Mouse (Mus musculus) CH12.LX (cell line): ENCODE results near the gene Irf3. TPM values are rescaled to one million over a fixed set of nuclear protein-coding genes. Genes with fewer than 3 reads are reported as not detected.

Experiments used
- DNase-seq: peaks from one replicate; pipeline ENCODE4 v3.0.0-alpha.2; 2013; ENCODE audit errors: extremely low read depth
- H3K27ac ChIP-seq: 2 replicates; pipeline ENCODE4 v1.5.1; 2012; ENCODE audit warnings: low read depth, mild to moderate bottlenecking, control low read depth, moderate library complexity; ENCODE audit not compliant: insufficient read depth
- H3K27me3 ChIP-seq: replicated peaks from 2 replicates; pipeline ENCODE3; 2012; ENCODE audit warnings: inconsistent platforms
- H3K36me3 ChIP-seq, 2 experiments: replicated peaks in 1 of 2; 2 replicates each; pipeline versions ENCODE3 to v1.6.1; 2012; ENCODE audit warnings: inconsistent platforms in 1 of 2, low read length in 1 of 2, mild to moderate bottlenecking in 1 of 2, mixed read lengths in 1 of 2, moderate library complexity in 1 of 2; ENCODE audit not compliant: control insufficient read depth in 1 of 2, insufficient read depth in 1 of 2
- H3K4me1 ChIP-seq, 2 experiments: 2 replicates each; pipeline ENCODE4 v1.6.1; 2012; ENCODE audit warnings: inconsistent platforms in 1 of 2, moderate library complexity in 1 of 2; ENCODE audit not compliant: insufficient read depth in 2 of 2, control insufficient read depth in 1 of 2
- H3K4me2 ChIP-seq: 2 replicates; pipeline ENCODE4 v1.6.1; 2012; ENCODE audit warnings: low read depth, mild to moderate bottlenecking, control low read depth; ENCODE audit not compliant: poor library complexity, insufficient read depth, severe bottlenecking
- H3K4me3 ChIP-seq, 3 experiments: fragments of 150-350 bp in 1 of 3; sonication (generic) in 1 of 3; replicated peaks in 1 of 3; 2 replicates each; pipeline versions ENCODE3 to v1.5.1; 2011 to 2012; ENCODE audit warnings: low read depth in 2 of 3, low read length in 2 of 3, mild to moderate bottlenecking in 2 of 3, moderate library complexity in 2 of 3, control low read depth in 1 of 3, improper control_type of control experiment in 1 of 3, inconsistent platforms in 1 of 3, mixed read lengths in 1 of 3; ENCODE audit not compliant: poor library complexity in 1 of 3
- H3K79me2 ChIP-seq: replicated peaks from 2 replicates; pipeline ENCODE4 v1.6.1; 2012; ENCODE audit warnings: mild to moderate bottlenecking, moderate library complexity; ENCODE audit not compliant: control insufficient read depth, poor library complexity, insufficient read depth, severe bottlenecking; ENCODE audit errors: extremely low read depth
- H3K9ac ChIP-seq: 2 replicates; pipeline ENCODE4 v1.6.1; 2012; ENCODE audit warnings: low read depth, mild to moderate bottlenecking, control low read depth, moderate library complexity; ENCODE audit not compliant: insufficient read depth
- H3K9me3 ChIP-seq: replicated peaks from 2 replicates; pipeline ENCODE3; 2012; ENCODE audit warnings: low read length, inconsistent platforms, mixed read lengths
- BHLHE40 ChIP-seq: IDR thresholded peaks from 2 replicates; pipeline ENCODE4 v1.6.1; 2011; ENCODE audit warnings: mild to moderate bottlenecking, low read depth, low read length, improper control_type of control experiment
- CHD1 ChIP-seq: IDR thresholded peaks from 2 replicates; pipeline ENCODE4 v1.6.1; 2012; ENCODE audit warnings: low read depth, low read length, improper control_type of control experiment, inconsistent platforms
- CHD2 ChIP-seq: IDR thresholded peaks from 2 replicates; pipeline ENCODE4 v1.6.1; 2011; ENCODE audit warnings: low read length, improper control_type of control experiment
- E2F4 ChIP-seq: IDR thresholded peaks from 2 replicates; pipeline ENCODE4 v1.6.1; 2011; ENCODE audit warnings: low read depth, low read length, improper control_type of control experiment; ENCODE audit not compliant: insufficient replicate concordance
- ELF1 ChIP-seq: IDR thresholded peaks from 2 replicates; pipeline ENCODE4 v1.6.1; 2014; ENCODE audit warnings: low read depth, mild to moderate bottlenecking, inconsistent platforms, low read length, improper control_type of control experiment
- ETS1 ChIP-seq: conservative IDR thresholded peaks from 2 replicates; pipeline ENCODE4 v1.6.1; 2012; ENCODE audit warnings: low read depth, mild to moderate bottlenecking, inconsistent platforms, low read length, improper control_type of control experiment, moderate library complexity
- GABPA ChIP-seq: IDR thresholded peaks from 2 replicates; pipeline ENCODE4 v1.6.1; 2012; ENCODE audit warnings: low read depth, low read length, improper control_type of control experiment, inconsistent platforms; ENCODE audit not compliant: insufficient replicate concordance
- HCFC1 ChIP-seq: IDR thresholded peaks from 2 replicates; pipeline ENCODE4 v1.6.1; 2012; ENCODE audit warnings: low read depth, mild to moderate bottlenecking, inconsistent platforms, low read length, improper control_type of control experiment
- IRF4 ChIP-seq: IDR thresholded peaks from 2 replicates; pipeline ENCODE4 v1.6.1; 2014; ENCODE audit warnings: low read depth, mild to moderate bottlenecking, inconsistent platforms, low read length, improper control_type of control experiment
- JUND ChIP-seq: conservative IDR thresholded peaks from 2 replicates; pipeline ENCODE4 v1.6.1; 2011; ENCODE audit warnings: low read depth, low read length, improper control_type of control experiment
- KAT2A ChIP-seq: IDR thresholded peaks from 2 replicates; pipeline ENCODE4 v1.6.1; 2012; ENCODE audit warnings: low read length, improper control_type of control experiment, inconsistent platforms; ENCODE audit not compliant: insufficient replicate concordance
- MAFK ChIP-seq: IDR thresholded peaks from 2 replicates; pipeline ENCODE4 v1.6.1; 2011; ENCODE audit warnings: low read length, improper control_type of control experiment; ENCODE audit not compliant: insufficient replicate concordance
- MXI1 ChIP-seq: IDR thresholded peaks from 2 replicates; pipeline ENCODE4 v1.6.1; 2011; ENCODE audit warnings: mild to moderate bottlenecking, low read depth, low read length, improper control_type of control experiment
- MYC ChIP-seq: IDR thresholded peaks from 2 replicates; pipeline ENCODE4 v1.6.1; 2011; ENCODE audit warnings: low read depth, mild to moderate bottlenecking, improper control_type of control experiment, low read length
- PAX5 ChIP-seq: IDR thresholded peaks from 2 replicates; pipeline ENCODE4 v1.6.1; 2012; ENCODE audit warnings: low read length, inconsistent platforms, mixed read lengths
- POLR2A ChIP-seq: IDR thresholded peaks from 2 replicates; pipeline ENCODE4 v1.6.1; 2011; ENCODE audit warnings: low read depth, mild to moderate bottlenecking, improper control_type of control experiment, low read length
- POLR2AphosphoS2 ChIP-seq: IDR thresholded peaks from 2 replicates; pipeline ENCODE4 v1.6.1; 2011; ENCODE audit warnings: low read depth, low read length, improper control_type of control experiment
- RAD21 ChIP-seq: IDR thresholded peaks from 2 replicates; pipeline ENCODE4 v1.6.1; 2011; ENCODE audit warnings: low read depth, mild to moderate bottlenecking, low read length, improper control_type of control experiment, moderate library complexity
- SIN3A ChIP-seq: IDR thresholded peaks from 2 replicates; pipeline ENCODE4 v1.6.1; 2012; ENCODE audit warnings: low read length, improper control_type of control experiment, inconsistent platforms
- TCF12 ChIP-seq: IDR thresholded peaks from 2 replicates; pipeline ENCODE4 v1.6.1; 2014; ENCODE audit warnings: low read depth, mild to moderate bottlenecking, inconsistent platforms, low read length, improper control_type of control experiment
- USF1 ChIP-seq: IDR thresholded peaks from 2 replicates; pipeline ENCODE4 v1.6.1; 2014; ENCODE audit warnings: low read depth, mild to moderate bottlenecking, inconsistent platforms, low read length, improper control_type of control experiment
- USF2 ChIP-seq: conservative IDR thresholded peaks from 2 replicates; pipeline ENCODE4 v1.6.1; 2011; ENCODE audit warnings: low read depth, low read length, improper control_type of control experiment
- ZC3H11A ChIP-seq: IDR thresholded peaks from 2 replicates; pipeline ENCODE4 v1.6.1; 2012; ENCODE audit warnings: low read depth, mild to moderate bottlenecking, inconsistent platforms, low read length, improper control_type of control experiment
- ZKSCAN1 ChIP-seq: IDR thresholded peaks from 2 replicates; pipeline ENCODE4 v1.6.1; 2012; ENCODE audit warnings: low read depth, inconsistent platforms, low read length, improper control_type of control experiment, borderline replicate concordance
- dilution Hi-C: fragments of 300-500 bp; cut with MboI; formaldehyde crosslinking; loops from 2 replicates; pipeline ENCODE4 v1.14.3; 2020; ENCODE audit warnings: low sequenced_read_pairs; ENCODE audit not compliant: extremely low pct_unique_long_range_greater_than_20kb, extremely low pct_ligation_motif_present
- in situ Hi-C: fragments of 300-500 bp; cut with MboI; formaldehyde crosslinking; loops from 3 replicates; pipeline ENCODE4 v1.14.3; 2019; ENCODE audit warnings: low sequenced_read_pairs, low pct_ligation_motif_present, low pct_unique_long_range_greater_than_20kb, mixed read lengths
- polyA plus RNA-seq: library from polyadenylated mRNA; unstranded; fragments of >175 nt; gene quantifications from 2 replicates; pipeline ENCODE4 v1.2.1, GENCODE M21; 2012; ENCODE audit warnings: low read depth; ENCODE audit not compliant: insufficient read length
- total RNA-seq, 2 experiments: library from RNA; depleted of rRNA; stranded (reverse); fragments of 300-350 nt in 1 of 2; fragments of >200 nt in 1 of 2; gene quantifications; 2 replicates each; pipeline ENCODE4 v1.2.3; 2012 to 2014

The Irf3 gene
- total and polyA plus RNA-seq, 3 experiments, result 33.5 to 79.7 (median 56.5) TPM

- Histone ChIP-seq H3K27me3 (no peaks in the 10 kb centered on the region), H3K4me2 (no peak overlapping the region), H3K4me3 (no peak overlapping the region), H3K9me3 (no peaks in the 10 kb centered on the region), H3K36me3 (peaks cover 68 to 93% of the 10 kb centered on the region in 2 experiments), H3K4me1 (no peaks in the 10 kb centered on the region; a peak in 1 of 4 replicates), H3K79me2 (no peaks in the 10 kb centered on the region; the same call in 1 of the 2 replicates), H3K9ac (no peak overlapping the region), H3K27ac (no peak overlapping the region)
- dilution Hi-C loops, result no loop called here
- no peak for DNase-seq
- no peak for TF ChIP-seq MXI1
- TF ChIP-seq MYC, result no peak
- TF ChIP-seq POLR2AphosphoS2, result no peak
- no peak for TF ChIP-seq RAD21
- TF ChIP-seq BHLHE40, result no peak
- TF ChIP-seq E2F4, result no peak
- TF ChIP-seq USF2, result no peak
- TF ChIP-seq ZC3H11A, result no peak
- TF ChIP-seq JUND, result no peak
- in situ Hi-C loops, result no loop called here
Observed at GRCm38 (mm10) chr7:45030857-45031256, 33.4 kb downstream of the Irf3 start.

GRCm38 (mm10) chr7:45033722-45034359 lies 36.4 kb downstream of the Irf3 start:
- Histone ChIP-seq H3K4me2 (no peak overlapping the region), H3K4me1 (no peaks in the 10 kb centered on the region), H3K36me3 (peaks cover 76 to 96% of the 10 kb centered on the region in 2 experiments), H3K27me3 (no peaks in the 10 kb centered on the region), H3K9me3 (no peaks in the 10 kb centered on the region), H3K79me2 (no peaks in the 10 kb centered on the region; the same call in none of the 2 replicates), H3K9ac (no peak overlapping the region), H3K27ac (no peak overlapping the region), H3K4me3 (no peak overlapping the region)
- dilution Hi-C loops, result no loop called here
- in situ Hi-C loops, result no loop called here
- TF ChIP-seq KAT2A (no peak), GABPA (no peak), CHD1 (no peak), ZKSCAN1 (no peak), CHD2 (no peak), SIN3A (no peak), PAX5 (no peak), POLR2AphosphoS2 (no peak), ETS1 (no peak), BHLHE40 (no peak), ELF1 (no peak), POLR2A (no peak), HCFC1 (no peak), MXI1 (no peak), TCF12 (no peak), IRF4 (no peak), USF1 (no peak), MAFK (no peak), ZC3H11A (no peak)
- DNase-seq, result no peak
